Mouse (Mus musculus) embryonic fibroblast, embryonic 13.5 days (primary cell): Measurements from ENCODE around the gene Dtymk. TPM values are rescaled to one million over a fixed set of nuclear protein-coding genes. Genes with fewer than 3 reads are reported as not detected.
A peak's percentile ranks its signal among the peaks of the same experiment; 100 is the strongest.

Source experiments
- H3K27ac ChIP-seq: 2 replicates; pipeline ENCODE4 v1.5.1; 2012; ENCODE audit warnings: low read length, control low read depth, inconsistent platforms; ENCODE audit not compliant: insufficient read depth
- H3K4me1 ChIP-seq: 2 replicates; pipeline ENCODE4 v1.6.1; 2011; ENCODE audit warnings: low read length; ENCODE audit not compliant: control insufficient read depth, insufficient read depth
- H3K4me3 ChIP-seq: 2 replicates; pipeline ENCODE4 v1.5.1; 2011; ENCODE audit warnings: mild to moderate bottlenecking, control low read depth, low read length; ENCODE audit not compliant: insufficient read depth
- CTCF ChIP-seq: IDR thresholded peaks from 2 replicates; pipeline ENCODE4 v1.5.1; 2011; ENCODE audit warnings: mild to moderate bottlenecking, control low read depth, low read length, moderate library complexity, borderline replicate concordance; ENCODE audit not compliant: insufficient read depth
- POLR2A ChIP-seq: IDR thresholded peaks from 2 replicates; pipeline ENCODE4 v1.6.1; 2011; ENCODE audit warnings: low read depth, mild to moderate bottlenecking, control low read depth, low read length, moderate library complexity
- polyA plus RNA-seq: library from polyadenylated mRNA; stranded (reverse); fragments of >200 nt; gene quantifications from 2 replicates; pipeline ENCODE4 v1.2.4, GENCODE M21; 2011; ENCODE audit warnings: low read depth; ENCODE audit not compliant: missing spikeins, insufficient read length

Gene Dtymk
- polyA plus RNA-seq, 1 experiment, result 95.6 TPM

DNA sequence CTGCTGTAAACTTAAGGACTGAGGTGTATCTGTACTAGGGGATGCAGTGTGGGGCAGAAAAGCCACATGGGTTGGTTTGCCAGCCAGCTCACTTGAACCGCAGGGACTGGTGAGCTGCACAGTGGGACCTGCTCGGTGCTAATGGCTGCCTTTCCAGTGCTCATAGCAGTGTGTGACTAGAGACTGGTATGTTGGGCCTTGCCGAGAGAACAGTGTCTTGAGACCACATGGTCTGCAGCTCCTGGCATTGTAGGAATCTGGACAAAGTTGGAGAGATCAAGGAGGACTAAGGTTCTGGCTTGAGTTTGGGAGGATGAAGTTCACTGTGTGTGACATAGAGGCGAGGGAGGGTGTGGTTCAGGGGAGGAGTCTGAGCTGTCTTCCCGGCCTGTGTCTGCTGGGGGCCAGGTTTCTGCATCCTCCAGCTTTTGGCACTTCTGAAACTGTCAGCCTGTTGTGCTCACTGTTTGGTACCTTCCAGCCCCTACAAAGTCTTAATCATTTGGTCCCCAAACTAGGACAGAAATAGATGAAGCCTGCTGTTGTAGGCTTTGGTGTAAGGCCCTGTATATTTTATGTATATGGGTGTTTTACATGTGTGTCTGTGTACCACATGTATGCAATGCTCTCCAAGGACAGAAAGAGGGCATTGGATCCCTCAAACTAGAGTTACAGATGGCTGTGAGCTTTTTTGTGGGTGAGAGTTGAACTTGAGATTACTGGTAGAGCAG lies 3.7 kb upstream of the Dtymk start:
- no peak for TF ChIP-seq POLR2A
- TF ChIP-seq CTCF, result no peak
- no peak overlapping the region for H3K4me3 ChIP-seq

DNA sequence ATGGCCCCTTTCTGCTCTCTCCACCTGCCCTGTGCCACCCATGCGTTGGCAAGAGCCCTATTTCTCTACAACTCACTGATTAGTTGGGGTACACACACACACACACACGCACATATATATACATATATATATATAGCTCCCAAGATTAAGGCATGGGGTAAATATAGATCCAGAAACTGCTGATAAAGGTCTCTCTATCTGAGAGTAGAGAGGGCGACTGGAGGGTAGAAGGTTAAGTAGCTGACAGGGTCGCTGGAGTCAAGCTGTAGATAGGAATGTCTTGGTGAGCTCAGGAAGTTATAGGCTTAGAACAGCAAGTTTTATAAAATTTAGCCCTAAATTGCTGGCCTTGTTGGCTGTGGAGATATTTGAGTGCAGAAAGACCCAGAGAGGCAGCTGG lies 3.1 kb upstream of the Dtymk start:
- no peak for TF ChIP-seq CTCF
- no peak for TF ChIP-seq POLR2A
- Histone ChIP-seq H3K4me1 (0 out of 2 replicates have a peak, but pooled peaks cover 2% of the 10 kb centered on the region), H3K27ac (no peak overlapping the region), H3K4me3 (peak overlapping the region; percentile 89)

More for the DNA sequence above, 3.7 kb upstream of the Dtymk start:
- Histone ChIP-seq H3K4me1 (0 out of 2 replicates have a peak, but pooled peaks cover 2% of the 10 kb centered on the region), H3K27ac (no peak overlapping the region)

DNA sequence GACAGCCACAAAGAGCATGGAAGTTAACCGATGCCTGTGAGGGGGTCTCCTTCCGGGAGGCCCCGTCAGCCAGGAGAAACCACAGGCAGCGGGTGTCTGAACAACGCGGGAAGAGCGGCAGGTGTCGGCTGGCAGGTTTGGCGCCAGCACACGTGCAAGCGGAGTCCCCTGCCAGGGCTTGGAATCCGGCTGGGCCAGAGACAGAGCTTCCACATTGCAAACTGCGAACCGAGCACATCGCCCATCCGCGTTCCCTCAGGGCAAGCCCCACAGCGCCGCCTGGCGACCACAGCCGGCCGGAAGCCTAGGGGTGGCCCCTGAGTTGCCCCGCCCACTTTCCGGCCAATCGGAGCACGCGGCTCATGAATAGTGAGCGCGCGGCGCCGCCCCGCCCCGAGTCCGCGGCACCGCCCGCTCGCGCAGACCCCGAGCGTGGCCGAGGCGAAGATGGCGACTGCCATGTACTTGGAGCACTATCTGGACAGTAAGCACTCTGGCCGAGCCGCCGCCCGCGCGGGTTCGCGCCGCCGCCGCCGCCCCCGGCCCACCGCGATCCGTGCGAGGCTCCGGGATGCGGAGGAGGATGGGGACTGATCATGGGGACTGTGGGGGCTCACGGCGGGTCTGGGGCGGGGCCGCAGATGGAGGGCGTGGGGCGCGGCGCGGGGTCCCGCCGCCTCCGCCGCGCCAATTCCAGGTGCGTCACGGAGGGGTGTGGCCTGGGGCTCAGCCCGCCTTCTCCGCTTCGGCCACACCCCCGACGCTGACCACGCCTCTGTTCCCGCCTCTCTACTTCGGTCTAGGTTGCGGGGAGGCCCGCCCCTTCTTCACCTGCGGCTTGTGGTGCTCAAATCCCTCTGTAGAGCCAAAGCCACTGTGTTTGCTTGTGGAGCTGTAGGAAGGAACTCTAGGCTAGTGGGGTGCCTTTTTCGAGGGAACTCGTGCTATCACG lies 2.1 kb upstream of the Dtymk start, which contains the start of gene Ing5:
Ing5 (plus strand) TSS at position 410 of the 952 bp plus-strand sequence.
- TF ChIP-seq CTCF, result peak; percentile 78
- TF ChIP-seq POLR2A, result peak; percentile 68
- Histone ChIP-seq H3K4me1 (0 out of 2 replicates have a peak, but pooled peaks cover 2% of the 10 kb centered on the region), H3K4me3 (peak within 1 kb of the TSS; percentile 89)

DNA sequence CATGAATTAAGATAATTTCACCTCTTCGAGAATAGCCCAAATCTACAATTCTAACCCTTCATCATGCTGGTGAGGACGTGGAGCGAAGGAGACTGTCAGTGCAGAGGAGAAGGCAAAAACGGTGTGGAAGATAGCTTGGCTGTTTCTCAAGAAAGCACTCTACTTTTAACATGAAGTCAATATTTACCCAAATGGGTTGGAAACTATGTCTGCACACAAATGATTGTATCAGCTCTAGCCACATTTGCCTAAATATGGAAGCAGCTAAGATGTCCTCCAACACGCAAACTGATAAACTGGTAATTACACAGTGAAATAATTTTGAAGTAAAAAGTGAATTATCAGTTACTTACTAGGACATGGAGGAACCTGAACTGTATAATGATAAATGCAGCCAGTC lies 1.0 kb upstream of the Dtymk start:
- Histone ChIP-seq H3K27ac (peak overlapping the region; percentile 90; the same call in 1 of the 2 replicates), H3K4me3 (peak overlapping the region; percentile 41; the same call in 1 of the 2 replicates), H3K4me1 (0 out of 2 replicates have a peak, but pooled peaks cover 2% of the 10 kb centered on the region)
- TF ChIP-seq POLR2A, result no peak
- TF ChIP-seq CTCF, result no peak

More for the DNA sequence above, 2.1 kb upstream of the Dtymk start, which contains the start of gene Ing5:
- H3K27ac ChIP-seq, result peak within 1 kb of the TSS; percentile 90

DNA sequence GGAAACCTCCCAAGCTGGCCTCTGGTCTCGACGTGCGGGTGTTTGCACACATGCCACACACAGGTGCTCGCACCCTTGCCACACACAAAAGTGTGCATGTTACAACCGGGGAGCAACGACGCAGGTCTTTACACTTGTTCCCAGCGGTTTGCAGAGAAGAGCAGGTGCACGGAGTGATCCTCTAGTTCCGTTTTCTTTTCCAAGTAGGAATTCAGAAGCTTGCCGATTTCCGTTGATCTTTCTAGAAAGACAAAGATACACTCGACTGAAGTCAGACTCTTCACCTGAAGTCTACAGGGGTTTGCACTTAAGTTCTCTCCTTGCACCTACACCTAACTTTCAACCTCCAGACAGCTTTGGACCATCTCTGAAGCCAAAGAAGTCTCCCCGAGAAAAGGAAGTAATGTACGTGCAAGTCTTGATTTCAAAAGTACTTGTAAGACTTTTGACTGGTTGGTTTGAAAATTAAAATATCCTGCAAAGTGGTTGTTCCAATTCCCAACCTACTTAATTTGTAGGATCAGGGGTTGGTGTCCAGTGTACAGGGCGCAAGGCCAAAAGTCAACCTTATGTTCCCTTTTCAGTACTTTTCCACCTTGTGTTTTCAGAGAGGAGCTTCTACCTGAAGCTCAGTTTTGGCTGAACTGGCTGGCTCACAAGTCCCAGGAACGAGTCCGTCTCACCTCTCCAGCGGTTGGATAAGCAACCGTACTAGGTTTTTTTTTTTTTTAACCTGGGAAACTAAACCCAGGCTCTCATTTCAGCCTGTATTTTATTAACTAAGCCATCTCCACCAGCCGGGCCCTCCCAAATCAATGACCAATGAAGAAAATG lies 847 bp downstream of the Dtymk start:
- Histone ChIP-seq H3K27ac (no peak overlapping the region), H3K4me3 (peak overlapping the region; percentile 73), H3K4me1 (0 out of 2 replicates have a peak, but pooled peaks cover 2% of the 10 kb centered on the region)
- TF ChIP-seq POLR2A (peak; percentile 8; the same call in 1 of the 2 replicates), CTCF (no peak)

DNA sequence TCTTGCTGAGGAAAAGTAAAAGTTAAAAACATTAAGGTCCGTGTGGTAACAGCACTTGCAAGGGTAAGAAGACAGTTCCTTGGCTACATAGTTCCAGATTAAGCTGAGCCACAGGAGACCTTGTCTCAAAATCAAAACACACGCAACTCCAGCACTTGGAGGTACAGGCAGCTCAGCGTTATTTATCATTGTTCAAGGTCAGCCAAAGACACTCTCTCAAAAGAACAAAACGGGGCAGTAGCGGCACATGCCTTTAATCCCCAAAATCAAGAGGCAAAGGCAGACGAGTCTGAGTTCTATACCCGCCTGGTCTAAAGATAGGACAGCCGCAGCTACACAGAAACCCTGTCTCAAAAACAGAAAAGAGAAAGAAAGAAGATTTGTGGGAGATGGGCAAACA lies 5.8 kb downstream of the Dtymk start:
- Histone ChIP-seq H3K27ac (no peak overlapping the region), H3K4me3 (no peak overlapping the region), H3K4me1 (no peaks in the 10 kb centered on the region)
- no peak for TF ChIP-seq CTCF
- no peak for TF ChIP-seq POLR2A

DNA sequence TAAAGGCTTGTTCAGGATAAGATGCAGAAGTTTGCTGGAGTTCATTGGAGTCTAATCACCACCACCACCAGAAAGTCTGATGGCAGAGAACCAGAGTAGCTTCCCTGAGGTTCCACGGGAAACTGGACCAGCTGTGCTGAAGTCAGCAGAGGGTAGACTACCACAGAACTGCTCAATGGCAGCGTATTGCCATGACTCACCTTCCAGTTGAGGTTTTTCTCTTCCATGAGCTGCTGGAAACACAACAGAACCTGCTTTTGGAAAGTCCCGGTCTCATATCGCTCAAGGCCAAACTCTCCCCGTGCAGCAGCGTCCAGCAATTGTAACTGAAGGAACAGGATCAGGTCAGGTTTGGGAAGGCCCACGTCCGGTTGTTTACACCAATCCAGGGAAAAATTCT lies 7.2 kb downstream of the Dtymk start:
- no peaks in the 10 kb centered on the region for H3K4me1 ChIP-seq
- TF ChIP-seq POLR2A (no peak), CTCF (no peak)
- H3K4me3 ChIP-seq, result no peak overlapping the region
- H3K27ac ChIP-seq, result no peak overlapping the region

DNA sequence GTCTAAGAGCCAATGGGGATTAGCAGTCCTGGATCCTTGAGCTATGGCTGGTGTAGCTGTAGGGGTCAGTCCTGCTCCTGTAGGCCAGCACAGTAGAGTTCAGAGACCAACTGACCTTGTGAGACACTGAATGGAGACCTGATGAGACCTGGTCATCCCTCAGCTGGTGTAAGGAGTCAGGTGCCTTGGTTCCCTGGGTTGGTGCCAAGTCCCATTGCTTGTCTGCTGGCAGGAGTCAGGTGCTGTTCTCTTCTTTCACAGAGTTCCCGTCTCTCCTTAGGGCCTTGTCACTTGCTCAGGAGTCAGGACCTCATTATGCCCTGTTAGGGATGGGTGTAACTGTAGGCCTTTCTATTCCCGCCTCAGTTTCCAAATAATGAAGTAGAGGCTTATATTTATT lies 14.8 kb downstream of the Dtymk start:
- H3K4me1 ChIP-seq, result no peaks in the 10 kb centered on the region
- TF ChIP-seq CTCF, result no peak
- no peak for TF ChIP-seq POLR2A
- no peak overlapping the region for H3K27ac ChIP-seq
- H3K4me3 ChIP-seq, result no peak overlapping the region

DNA sequence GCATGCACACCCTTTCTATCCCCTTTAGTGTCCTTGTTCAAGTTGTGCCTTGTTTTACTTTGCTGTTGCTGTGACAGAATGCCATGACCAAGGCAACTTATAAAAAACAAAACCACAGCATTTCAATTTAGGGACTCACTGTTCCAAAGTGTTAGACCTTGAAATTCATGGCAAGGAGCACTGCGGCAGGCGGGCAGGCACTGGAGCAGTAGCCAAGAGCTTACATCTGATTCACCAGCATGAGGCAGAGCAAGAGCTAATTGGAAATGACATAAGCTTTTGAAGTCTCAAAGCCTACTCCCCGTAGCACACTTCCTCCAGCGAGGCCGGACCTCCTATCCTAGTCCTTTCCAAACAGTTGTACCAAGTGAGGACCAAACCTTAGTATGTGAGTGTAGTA lies 25.0 kb downstream of the Dtymk start:
- no peak overlapping the region for H3K4me3 ChIP-seq
- no peak for TF ChIP-seq POLR2A
- no peak for TF ChIP-seq CTCF
- H3K27ac ChIP-seq, result no peak overlapping the region
- no peaks in the 10 kb centered on the region for H3K4me1 ChIP-seq
